Mouse (Mus musculus) embryonic facial prominence, embryonic 13.5 days (tissue): ENCODE measurements at regions not wholly inside any gene's neighbourhood (a gene's known extent, or its start where the extent isn't known, plus 50 kb on each side); places are given as distances from the start of the nearest gene placed in this dataset.

Experiments used
- ATAC-seq: fragments of 200-750 bp; cut with Nextera tagmentation; 2 replicates; pipeline ENCODE4 v1.8.0; 2017; ENCODE audit warnings: low read depth; ENCODE audit not compliant: insufficient number of reproducible peaks, insufficient read depth, low FRiP score, low TSS enrichment
- H3K27ac ChIP-seq: fragments of 300-500 bp; sonication (generic); 2 replicates; pipeline ENCODE4 v1.5.1; 2015; ENCODE audit warnings: moderate library complexity, mild to moderate bottlenecking, inconsistent platforms
- H3K27me3 ChIP-seq: fragments of 300-500 bp; sonication (generic); 2 replicates; pipeline ENCODE4 v1.6.1; 2015; ENCODE audit warnings: mild to moderate bottlenecking, inconsistent platforms
- H3K36me3 ChIP-seq: fragments of 300-500 bp; sonication (generic); 2 replicates; pipeline ENCODE4 v1.6.1; 2015; ENCODE audit warnings: mild to moderate bottlenecking, inconsistent platforms
- H3K4me1 ChIP-seq: fragments of 300-500 bp; sonication (generic); 2 replicates; pipeline ENCODE4 v1.6.1; 2015; ENCODE audit warnings: inconsistent platforms
- H3K4me2 ChIP-seq: fragments of 300-500 bp; sonication (generic); 2 replicates; pipeline ENCODE4 v1.6.1; 2015; ENCODE audit warnings: moderate library complexity, mild to moderate bottlenecking, inconsistent platforms
- H3K4me3 ChIP-seq: fragments of 300-500 bp; sonication (generic); 2 replicates; pipeline ENCODE4 v1.5.1; 2015; ENCODE audit warnings: mild to moderate bottlenecking, inconsistent platforms
- H3K9ac ChIP-seq: fragments of 300-500 bp; sonication (generic); 2 replicates; pipeline ENCODE4 v1.6.1; 2015; ENCODE audit warnings: mild to moderate bottlenecking, inconsistent platforms
- H3K9me3 ChIP-seq: fragments of 300-500 bp; sonication (generic); 2 replicates; pipeline ENCODE4 v1.6.1; 2016; ENCODE audit warnings: inconsistent platforms
- WGBS: fragments of 180-500 bp; shearing (Covaris S2); methylation state at CpG from one replicate; pipeline ENCODE4 v1.1.7; 2015; ENCODE audit warnings: mixed read lengths; 5-methylcytosine and 5-hydroxymethylcytosine counted together

DNA sequence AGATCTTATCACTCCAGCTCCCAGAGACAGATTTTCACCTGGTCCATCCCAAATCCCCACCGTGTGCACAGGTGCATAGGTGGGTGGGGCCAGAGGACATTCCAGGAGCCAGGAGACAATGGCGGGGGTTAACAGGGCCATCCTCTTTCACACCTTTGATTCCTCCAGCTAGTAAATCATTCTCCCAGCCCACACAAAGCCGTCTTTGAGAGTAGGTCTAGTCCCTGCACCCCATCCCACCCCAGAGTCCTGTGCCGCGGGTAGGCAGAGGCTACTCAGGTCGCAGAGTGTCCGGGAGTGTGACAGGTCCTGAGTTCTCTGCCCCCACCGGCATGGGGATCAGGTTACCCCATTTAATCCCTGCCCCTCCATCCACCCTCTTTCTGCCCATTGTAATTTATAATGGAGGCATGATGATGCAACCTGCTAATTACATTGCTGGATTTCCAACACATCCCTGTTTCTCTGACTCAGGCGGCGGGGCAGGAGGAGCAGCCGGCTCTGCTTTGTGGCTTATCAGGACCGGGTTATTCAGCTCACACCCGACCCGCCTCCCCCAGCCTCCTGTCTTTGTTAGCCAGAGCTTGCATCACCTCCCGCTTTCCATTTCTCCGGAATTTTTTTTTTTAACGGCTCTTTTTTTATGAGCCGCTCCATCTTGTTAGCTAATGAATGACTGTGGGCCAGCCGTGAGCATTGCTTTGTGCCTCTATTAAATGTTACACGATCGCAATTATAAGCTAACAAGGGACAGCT is 139.7 kb upstream of the 1600014C23Rik start:
- Histone ChIP-seq H3K36me3 (no peaks in the 10 kb centered on the region), H3K27me3 (peaks cover 34% of the 10 kb centered on the region), H3K4me1 (peaks cover 43% of the 10 kb centered on the region), H3K9ac (no peak overlapping the region), H3K4me3 (no peak overlapping the region), H3K4me2 (peak overlapping the region; percentile 36), H3K27ac (no peak overlapping the region), H3K9me3 (no peaks in the 10 kb centered on the region; the same call in 1 of the 2 replicates)
- WGBS: 4% methylated on average over 21 of the region's 21 CpGs
- ATAC-seq: no peak

DNA sequence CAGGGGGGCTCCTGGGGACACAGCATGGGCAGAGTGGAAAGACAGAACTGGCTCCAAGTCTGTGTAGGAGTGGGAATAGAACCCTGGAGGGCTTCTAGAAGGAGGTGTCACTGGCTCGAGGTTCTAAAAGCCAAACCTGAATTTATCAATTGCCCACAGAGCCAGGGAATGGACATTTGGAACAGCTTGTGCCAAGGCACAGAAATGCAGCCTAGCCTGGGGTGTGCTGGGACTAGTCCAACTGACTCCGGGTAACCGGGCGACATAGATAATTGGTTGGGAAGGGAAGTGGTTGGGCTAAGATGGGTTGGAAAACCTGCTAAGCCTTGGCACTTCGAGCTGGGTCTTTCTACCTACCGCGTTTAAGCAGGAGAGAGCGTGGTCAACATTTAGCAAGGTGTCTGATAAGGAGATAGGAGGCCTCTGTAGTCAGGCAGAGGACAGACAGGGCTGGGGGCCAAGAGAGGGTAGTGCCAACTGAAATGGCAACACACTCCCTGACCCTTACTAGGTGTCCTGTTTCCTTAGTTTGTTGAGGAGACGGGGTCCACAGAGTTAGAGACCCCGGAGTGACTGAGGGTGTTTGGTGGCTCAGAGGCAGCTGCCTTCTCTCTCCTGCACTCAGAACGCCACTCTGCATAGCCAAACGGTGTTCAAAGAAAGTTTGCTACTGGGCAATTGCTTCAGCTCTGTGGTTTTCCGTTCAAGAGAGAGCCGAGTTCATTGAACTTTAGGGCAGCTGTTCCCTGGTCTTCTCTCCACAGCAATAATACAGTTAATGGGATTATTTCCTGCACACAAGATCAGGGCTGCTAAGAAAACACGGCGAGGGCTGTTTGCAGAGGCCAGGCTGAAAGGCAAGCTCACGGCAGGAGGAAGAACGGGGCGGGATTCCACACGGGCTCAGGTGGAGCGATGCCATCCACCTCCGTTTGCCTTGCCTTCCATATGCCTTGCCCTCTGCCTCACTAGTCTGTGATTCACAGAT is 138.3 kb upstream of the 1600014C23Rik start:
- H3K9me3 ChIP-seq: no peaks in the 10 kb centered on the region; the same call in 1 of the 2 replicates
- WGBS: 40% methylated on average over 22 of the region's 22 CpGs
- peaks cover 46% of the 10 kb centered on the region for H3K4me1 ChIP-seq
- H3K4me3 ChIP-seq: no peak overlapping the region
- 0 out of 2 replicates have a peak overlapping the region, but pooled peaks have one; percentile 28 for H3K27ac ChIP-seq
- no peak for ATAC-seq
- no peak overlapping the region for H3K9ac ChIP-seq
- H3K27me3 ChIP-seq: peaks cover 34% of the 10 kb centered on the region
- H3K4me2 ChIP-seq: 0 out of 2 replicates have a peak overlapping the region, but pooled peaks have one; percentile 16
- no peaks in the 10 kb centered on the region for H3K36me3 ChIP-seq

DNA sequence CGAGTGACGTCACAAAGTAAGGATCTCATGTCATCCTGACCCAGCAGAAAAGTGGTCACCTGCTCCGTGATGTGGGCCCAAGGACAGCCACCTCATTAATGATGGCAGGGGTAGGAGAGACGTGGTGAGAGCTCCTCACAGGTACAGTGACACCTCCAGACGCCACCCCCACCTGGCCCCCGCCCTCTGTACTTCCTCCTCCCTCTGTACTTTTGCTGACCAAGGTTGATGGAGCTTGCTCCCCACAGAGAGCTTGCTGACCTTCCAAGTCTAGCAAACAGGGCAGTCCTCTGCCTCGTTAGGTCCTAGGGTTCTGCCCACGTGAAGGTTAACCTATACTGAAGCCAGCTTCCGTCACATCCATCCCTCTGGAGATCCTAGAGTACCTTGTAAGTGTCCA is 137.4 kb upstream of the 1600014C23Rik start:
- Histone ChIP-seq H3K4me2 (no peak overlapping the region), H3K36me3 (no peaks in the 10 kb centered on the region), H3K4me3 (no peak overlapping the region), H3K4me1 (peaks cover 51% of the 10 kb centered on the region), H3K27me3 (peaks cover 34% of the 10 kb centered on the region), H3K27ac (no peak overlapping the region), H3K9ac (no peak overlapping the region), H3K9me3 (no peaks in the 10 kb centered on the region; the same call in 1 of the 2 replicates)
- ATAC-seq: no peak
- WGBS: 78% methylated on average over 9 of the region's 9 CpGs

DNA sequence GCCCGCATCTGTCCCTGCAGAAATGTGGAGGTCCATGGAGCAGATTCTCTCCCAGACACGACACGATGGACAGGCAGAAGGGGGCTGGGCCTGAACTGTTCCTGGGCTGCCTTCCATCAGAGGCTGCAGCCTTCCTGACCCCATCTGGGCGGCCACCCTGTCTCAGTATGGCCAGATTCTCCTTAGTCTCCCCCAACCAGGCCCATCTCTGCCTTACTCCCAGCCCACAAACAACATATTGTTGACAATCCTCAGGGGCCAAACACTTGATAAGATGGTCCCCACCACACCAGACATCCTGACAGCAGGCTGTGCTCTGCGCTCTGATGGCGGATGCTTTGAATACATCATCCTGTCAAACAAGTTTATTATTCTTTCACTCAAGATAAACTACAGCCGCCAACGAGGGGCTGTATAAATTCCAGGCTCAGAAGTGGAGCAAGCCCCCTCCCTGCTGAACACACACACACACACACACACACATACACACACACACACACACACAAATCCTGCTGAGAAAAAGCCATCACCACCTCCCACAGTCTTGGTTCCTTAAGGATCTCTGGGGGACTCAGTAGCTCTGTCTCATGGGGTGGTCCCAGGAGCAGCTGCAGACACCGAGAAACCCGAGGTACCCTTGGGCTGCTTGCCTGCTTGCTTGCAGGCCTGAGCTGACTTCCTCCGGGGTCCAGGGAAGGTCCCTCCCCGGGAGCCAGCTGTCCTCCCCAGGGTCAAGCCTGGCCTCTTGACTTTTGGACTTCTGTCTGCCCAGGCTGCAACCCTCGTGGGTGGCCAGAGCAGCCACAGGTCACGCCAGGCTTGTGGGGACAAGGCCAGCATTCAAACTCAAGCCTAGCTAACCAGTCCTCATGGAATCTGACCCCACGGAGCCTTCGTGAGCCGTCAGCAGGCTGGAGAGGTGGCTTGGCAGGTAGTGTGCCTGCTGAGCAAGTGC is 135.6 kb upstream of the 1600014C23Rik start:
- Histone ChIP-seq H3K36me3 (no peaks in the 10 kb centered on the region), H3K9ac (no peak overlapping the region), H3K4me2 (no peak overlapping the region), H3K4me3 (no peak overlapping the region), H3K27me3 (peaks cover 38% of the 10 kb centered on the region), H3K9me3 (no peaks in the 10 kb centered on the region), H3K27ac (no peak overlapping the region), H3K4me1 (peaks cover 53% of the 10 kb centered on the region)
- 61% methylated on average over 17 of the region's 17 CpGs for WGBS
- ATAC-seq: no peak

DNA sequence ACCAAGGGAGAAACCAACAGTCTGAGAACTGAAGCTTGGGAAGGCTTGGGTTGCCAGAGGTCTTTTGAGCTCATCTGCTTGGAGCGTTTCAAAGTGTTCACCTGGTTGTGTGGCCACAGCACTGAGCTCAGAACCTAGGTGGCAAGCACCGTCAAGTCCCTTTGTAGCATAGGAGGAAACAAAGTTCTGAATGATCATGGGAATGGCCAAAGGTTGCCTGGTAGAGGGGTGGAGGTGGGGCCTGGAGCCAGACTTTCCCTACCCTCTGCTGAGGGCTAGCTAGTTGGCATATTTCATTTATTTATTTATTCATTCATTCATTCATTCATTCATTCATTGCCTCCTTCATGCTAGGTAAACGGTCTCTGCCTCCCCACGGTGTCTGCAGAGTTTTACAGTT is 134.9 kb upstream of the 1600014C23Rik start:
- H3K27ac ChIP-seq: no peak overlapping the region
- no peak overlapping the region for H3K4me2 ChIP-seq
- no peak for ATAC-seq
- WGBS: 94% methylated on average over 4 of the region's 4 CpGs
- H3K4me1 ChIP-seq: peaks cover 45% of the 10 kb centered on the region
- no peaks in the 10 kb centered on the region for H3K36me3 ChIP-seq
- peaks cover 35% of the 10 kb centered on the region for H3K27me3 ChIP-seq
- no peak overlapping the region for H3K9ac ChIP-seq
- H3K4me3 ChIP-seq: no peak overlapping the region
- no peaks in the 10 kb centered on the region for H3K9me3 ChIP-seq

DNA sequence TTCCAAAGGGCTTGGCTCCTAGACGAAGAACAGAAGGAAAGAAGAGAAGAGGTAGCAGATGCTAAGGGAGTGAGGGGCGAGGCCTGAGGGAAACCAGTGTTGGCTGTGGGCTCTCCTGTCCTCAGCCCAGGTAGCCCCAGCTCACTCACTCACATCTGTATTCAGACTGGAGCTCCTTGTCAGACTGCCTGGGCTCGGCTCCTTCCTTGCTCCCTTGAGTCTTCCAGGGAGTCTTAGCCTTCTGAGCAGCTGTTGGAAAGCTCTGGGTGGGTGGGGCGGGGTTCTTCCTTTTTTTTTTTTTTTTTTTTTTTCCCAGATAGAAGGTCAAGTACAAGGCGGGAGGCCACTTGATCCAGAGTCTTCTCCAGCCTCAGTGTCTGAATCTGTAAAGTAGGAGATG is 134.1 kb upstream of the 1600014C23Rik start:
- Histone ChIP-seq H3K4me1 (peaks cover 40% of the 10 kb centered on the region), H3K36me3 (no peaks in the 10 kb centered on the region), H3K4me2 (no peak overlapping the region), H3K9ac (no peak overlapping the region), H3K27ac (no peak overlapping the region), H3K4me3 (no peak overlapping the region), H3K27me3 (peaks cover 26% of the 10 kb centered on the region), H3K9me3 (no peaks in the 10 kb centered on the region)
- ATAC-seq: no peak
- WGBS: 76% methylated on average over 5 of the region's 5 CpGs

DNA sequence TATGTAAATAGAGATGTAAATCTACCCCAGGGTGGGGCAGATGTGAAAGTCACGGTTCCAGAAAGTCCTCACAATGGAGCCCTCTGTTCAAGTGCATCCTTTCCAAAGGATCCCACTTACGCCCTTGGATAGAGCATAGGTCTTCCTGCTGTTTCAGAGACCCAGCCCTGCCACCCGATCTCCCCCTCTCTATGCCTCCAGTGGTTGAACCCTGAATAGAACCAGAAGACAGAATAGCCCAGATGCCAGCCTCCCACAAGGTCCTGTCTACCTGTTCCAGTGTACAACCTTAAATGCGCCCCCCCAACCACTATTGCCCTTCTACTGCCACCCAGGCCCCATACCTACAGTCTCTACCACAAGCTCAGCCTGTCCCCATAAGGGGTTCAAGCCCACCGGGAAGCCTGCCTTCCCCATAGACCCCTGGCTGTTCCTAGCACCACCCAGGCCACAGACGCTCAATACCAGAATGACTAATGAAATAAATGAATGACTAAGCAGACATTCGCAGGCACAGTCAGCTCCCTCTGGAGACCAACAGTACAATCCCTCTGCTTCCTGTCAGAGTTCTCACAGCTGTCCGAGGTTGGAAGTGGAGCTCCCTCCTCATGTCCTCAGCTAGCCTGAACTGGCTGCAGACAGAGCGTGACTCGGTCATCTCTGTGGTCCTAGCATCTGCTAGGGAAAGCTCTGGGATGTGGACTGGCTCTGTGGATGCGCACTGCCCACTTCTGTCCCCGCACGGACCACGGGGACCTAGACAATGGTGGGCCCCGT is 133.4 kb upstream of the 1600014C23Rik start:
- H3K36me3 ChIP-seq: no peaks in the 10 kb centered on the region
- WGBS: 72% methylated on average over 15 of the region's 15 CpGs
- H3K4me2 ChIP-seq: no peak overlapping the region
- no peaks in the 10 kb centered on the region for H3K9me3 ChIP-seq
- peaks cover 39% of the 10 kb centered on the region for H3K4me1 ChIP-seq
- H3K9ac ChIP-seq: no peak overlapping the region
- peaks cover 20% of the 10 kb centered on the region for H3K27me3 ChIP-seq
- H3K4me3 ChIP-seq: no peak overlapping the region
- H3K27ac ChIP-seq: no peak overlapping the region
- no peak for ATAC-seq

DNA sequence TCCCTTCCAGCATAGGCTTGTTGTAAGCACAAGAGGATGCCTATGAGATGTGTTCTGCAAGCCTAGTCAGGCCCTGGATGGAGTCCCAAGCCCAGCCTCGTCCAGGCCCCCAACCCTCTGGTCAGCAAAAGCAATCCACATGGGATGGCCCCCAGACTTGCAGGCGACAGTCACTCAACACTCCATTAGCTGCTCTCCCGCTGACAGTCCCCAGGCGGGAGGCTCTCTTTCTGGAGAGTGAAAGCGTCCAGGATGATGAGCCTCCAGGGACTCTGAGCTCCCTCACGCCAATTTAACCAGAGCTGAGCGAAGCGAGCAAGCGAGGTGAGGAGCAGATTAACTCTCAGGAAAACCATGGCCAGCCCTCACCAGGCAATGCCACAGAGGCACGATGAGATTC is 132.7 kb upstream of the 1600014C23Rik start:
- H3K27me3 ChIP-seq: peaks cover 18% of the 10 kb centered on the region; the same call in 1 of the 2 replicates

DNA sequence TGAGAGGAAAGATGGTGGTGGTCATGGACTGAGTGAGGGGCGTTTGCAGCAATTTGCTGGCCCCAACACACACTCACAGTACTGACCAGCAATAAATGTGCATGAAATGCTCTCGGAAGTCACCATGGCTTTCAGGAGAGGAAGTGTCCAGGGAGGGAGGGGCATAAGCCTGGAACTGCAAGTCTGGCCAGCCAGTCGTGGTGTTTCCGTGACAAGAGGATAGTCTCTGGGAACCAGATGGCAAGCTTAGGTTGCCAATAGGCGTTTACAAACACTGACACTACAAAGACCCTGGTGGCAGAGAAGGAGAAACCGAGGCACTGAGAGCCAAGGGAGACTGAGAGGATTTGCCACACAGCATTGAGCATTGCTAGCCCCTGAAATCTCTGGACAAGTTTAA is 132.3 kb upstream of the 1600014C23Rik start:
- Histone ChIP-seq H3K4me3 (no peak overlapping the region), H3K4me2 (no peak overlapping the region), H3K27me3 (peaks cover 15% of the 10 kb centered on the region; the same call in 1 of the 2 replicates), H3K36me3 (no peaks in the 10 kb centered on the region), H3K9ac (no peak overlapping the region), H3K4me1 (peaks cover 30% of the 10 kb centered on the region), H3K9me3 (no peaks in the 10 kb centered on the region), H3K27ac (no peak overlapping the region)
- WGBS: 63% methylated on average over 6 of the region's 6 CpGs
- no peak for ATAC-seq

More for the DNA sequence above, 132.7 kb upstream of the 1600014C23Rik start:
- Histone ChIP-seq H3K4me3 (no peak overlapping the region), H3K27ac (no peak overlapping the region), H3K4me2 (no peak overlapping the region), H3K4me1 (peaks cover 32% of the 10 kb centered on the region), H3K36me3 (no peaks in the 10 kb centered on the region), H3K9me3 (no peaks in the 10 kb centered on the region), H3K9ac (no peak overlapping the region)
- WGBS: 31% methylated on average over 10 of the region's 10 CpGs
- no peak for ATAC-seq

DNA sequence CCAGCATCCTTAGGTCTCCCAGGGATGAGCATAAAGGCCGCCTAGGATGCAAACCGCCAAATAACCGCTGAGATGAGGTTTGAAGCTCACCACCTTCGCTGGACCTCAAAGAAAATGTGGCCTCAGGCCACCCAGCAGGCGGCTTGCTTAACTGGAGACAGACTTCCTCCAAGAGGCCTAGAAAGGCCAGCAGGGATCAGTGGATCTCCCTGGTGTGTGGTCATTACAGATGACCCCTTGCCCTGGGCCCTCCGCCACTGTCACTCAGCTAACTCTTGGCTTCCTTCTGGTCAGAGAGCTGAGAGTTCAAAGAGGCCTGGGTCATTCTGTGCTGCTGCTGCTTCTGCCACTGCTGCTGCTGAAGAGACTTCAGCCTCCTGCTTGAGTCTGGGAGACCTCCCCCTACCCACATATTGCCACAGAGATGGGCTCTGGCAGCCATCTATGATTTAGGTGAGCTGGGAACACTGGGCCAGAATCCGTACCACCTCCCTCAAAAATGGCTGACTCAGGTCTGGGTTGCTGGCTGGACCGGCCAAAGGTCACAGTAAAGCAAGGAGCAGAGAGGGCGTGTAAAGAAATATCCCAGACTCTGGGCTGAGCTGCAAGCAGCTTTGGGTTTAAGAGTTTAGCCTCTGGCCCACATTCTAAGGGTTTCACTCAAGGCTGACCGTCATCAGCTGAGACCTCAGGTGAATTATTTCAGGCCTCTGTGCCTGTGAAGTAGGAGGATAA is 130.0 kb upstream of the 1600014C23Rik start:
- no peak overlapping the region for H3K4me2 ChIP-seq
- no peak overlapping the region for H3K27ac ChIP-seq
- ATAC-seq: no peak
- H3K36me3 ChIP-seq: no peaks in the 10 kb centered on the region
- WGBS: 44% methylated on average over 10 of the region's 10 CpGs
- no peak overlapping the region for H3K9ac ChIP-seq
- H3K27me3 ChIP-seq: peaks cover 15% of the 10 kb centered on the region; the same call in 1 of the 2 replicates
- no peak overlapping the region for H3K4me3 ChIP-seq
- H3K9me3 ChIP-seq: no peaks in the 10 kb centered on the region
- H3K4me1 ChIP-seq: peaks cover 26% of the 10 kb centered on the region
